Comparison of ENCODE assay signal across 9 mouse cellular contexts in the genomic region with DNA sequence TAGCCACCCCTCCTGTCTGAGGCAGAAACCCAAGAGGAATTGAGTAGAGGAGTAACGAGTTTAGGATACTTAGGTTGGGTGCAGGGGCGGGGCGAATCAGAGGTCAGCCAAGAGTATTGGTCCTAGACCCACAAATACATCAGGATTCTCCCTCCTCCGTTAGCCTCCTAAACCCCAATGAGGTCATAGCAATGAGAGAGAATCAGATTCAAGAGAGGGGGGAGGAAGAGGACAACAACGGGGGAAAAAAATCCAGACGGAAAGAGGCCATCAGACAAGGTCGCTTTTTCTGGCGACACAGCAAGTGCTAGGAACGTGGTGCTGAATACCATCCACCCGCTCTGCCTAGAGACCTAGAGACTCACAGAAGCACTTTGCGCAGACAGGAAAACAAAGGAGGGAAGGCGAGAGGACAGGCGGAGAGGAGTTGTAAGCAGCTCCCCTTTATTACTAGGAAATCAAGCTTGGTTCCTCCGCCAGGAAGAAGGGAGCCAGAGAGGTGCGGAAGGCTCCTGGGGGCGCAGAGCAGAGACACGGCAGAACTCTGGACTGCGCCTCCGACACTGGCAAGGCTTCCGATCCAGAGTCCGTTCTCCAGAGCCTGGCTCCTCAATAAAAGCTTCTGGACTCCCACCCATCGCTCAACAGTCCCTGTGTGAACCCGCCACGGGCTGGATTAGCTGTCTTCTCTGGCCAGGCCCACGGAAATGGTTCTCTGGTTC. TPM values are rescaled to one million over a fixed set of nuclear protein-coding genes. Genes with fewer than 3 reads are reported as not detected.
A peak's percentile ranks its signal among the peaks of the same experiment; 100 is the strongest.
DNase-seq lines count a peak whose midpoint lies in the region; ATAC-seq lines count a peak whose summit lies in the region.
"Had no signal": no experiment of that assay in that cellular context is flagged by ENCODE, and none has a peak within 500 bp of the region (broad histone marks: within the 10 kb centered on the region; RNA-seq: fewer than 3 reads in every experiment).

A gene (plus strand): TSS at position 234 of the 722 bp plus-strand sequence.

- peak within 1 kb of the TSS; percentile 45; the same call in 1 of the 2 replicates for H3K9ac ChIP-seq in kidney, embryonic 14.5 days (ENCODE audit: low read depth, low read length)
- H3K9ac ChIP-seq in midbrain, embryonic 14.5 days (replicated peaks; ENCODE audit: low read length): peak within 1 kb of the TSS; percentile 83

- 1% methylated on average over 25 of the region's 25 CpGs for WGBS in kidney, embryonic 14.5 days
- WGBS in midbrain, embryonic 14.5 days: 3% methylated on average over 25 of the region's 25 CpGs

- no peaks in the 10 kb centered on the region for H3K4me1 ChIP-seq in kidney, embryonic 14.5 days (ENCODE audit: control insufficient read depth, insufficient read depth, low read length)
- 0 out of 2 replicates have a peak, but pooled peaks cover 4% of the 10 kb centered on the region for H3K4me1 ChIP-seq in midbrain, embryonic 14.5 days (ENCODE audit: control insufficient read depth, insufficient read depth, low read length)

- no peaks in the 10 kb centered on the region for H3K9me3 ChIP-seq in kidney, embryonic 14.5 days (ENCODE audit: control insufficient read depth, low read length)
- no peaks in the 10 kb centered on the region for H3K9me3 ChIP-seq in midbrain, embryonic 14.5 days (ENCODE audit: control insufficient read depth, low read length)

- peak within 1 kb of the TSS; percentile 47 for H3K4me2 ChIP-seq in kidney, embryonic 14.5 days (replicated peaks; ENCODE audit: low read depth, low read length)
- H3K4me2 ChIP-seq in midbrain, embryonic 14.5 days (ENCODE audit: low read length): peak within 1 kb of the TSS; percentile 86

- peak; percentile 73 for ATAC-seq in kidney, embryonic 14.5 days (ENCODE audit: low FRiP score, low TSS enrichment)
- peak; percentile 79 for ATAC-seq in midbrain, embryonic 14.5 days (ENCODE audit: low FRiP score, low TSS enrichment)

- DNase-seq in kidney, adult 11 months: no peak
- peak; percentile 53 to 55 for DNase-seq in cerebellum, postnatal 10 days
- DNase-seq in frontal cortex, postnatal 14 days (ENCODE audit: low spot score in 2 of 2): peak; percentile 14 to 26
- peak; percentile 33 to 45 for DNase-seq in layer of hippocampus, postnatal 10 days (ENCODE audit: low spot score in 2 of 2)
- DNase-seq in midbrain, embryonic 14.5 days: peak; percentile 70
- DNase-seq in yolk sac, embryonic 10.5 days (ENCODE audit: low spot score): peak; percentile 4
- DNase-seq in spleen, postnatal 14 days (ENCODE audit: low spot score in 2 of 2): no peak

- peak within 1 kb of the TSS; percentile 37 for H3K4me3 ChIP-seq in kidney, embryonic 14.5 days (ENCODE audit: low read length)
- H3K4me3 ChIP-seq in midbrain, embryonic 14.5 days (replicated peaks; ENCODE audit: low read depth, low read length): peak within 1 kb of the TSS; percentile 68

- H3K36me3 ChIP-seq in kidney, embryonic 14.5 days (ENCODE audit: control insufficient read depth, insufficient read depth, low read length): no peaks in the 10 kb centered on the region
- no peaks in the 10 kb centered on the region for H3K36me3 ChIP-seq in midbrain, embryonic 14.5 days (ENCODE audit: control insufficient read depth, insufficient read depth, low read length)

- no peak within 1 kb of the TSS for H3K27ac ChIP-seq in kidney, embryonic 14.5 days (ENCODE audit: low read depth, low read length)
- peak within 1 kb of the TSS; percentile 72 for H3K27ac ChIP-seq in midbrain, embryonic 14.5 days (replicated peaks; ENCODE audit: low read depth, low read length)

- H3K27me3 ChIP-seq in kidney, embryonic 14.5 days (ENCODE audit: control insufficient read depth, insufficient read depth, low read length): peaks cover 10% of the 10 kb centered on the region
- H3K27me3 ChIP-seq in midbrain, embryonic 14.5 days (ENCODE audit: control insufficient read depth, insufficient read depth, low read length): no peaks in the 10 kb centered on the region

RNA-seq across cellular contexts. Expression of the gene that starts here (rescaled TPM):
- polyA plus RNA-seq in kidney, embryonic 14.5 days (2014; fragmentation: Nextera tagmentation; extraction: Ambion mirVana): 0.67 and 0.70 TPM in 2 replicates
- total RNA-seq in layer of hippocampus, postnatal 10 days (2021): 10 to 100 TPM; 12.7 to 13.2 TPM
- polyA plus RNA-seq in midbrain, embryonic 14.5 days (2014; fragmentation: Nextera tagmentation; extraction: Ambion mirVana): 9.6 and 10.5 TPM in 2 replicates
- total RNA-seq: liver, adult 2 months had no signal
- polyA plus RNA-seq: liver, adult 2 months had no signal

Comparison
In these comparisons a context has a peak if more than half of its experiments do, and no peak if none do; other contexts are left out.
1. Peak in ATAC-seq, H3K4me3 ChIP-seq, H3K9ac ChIP-seq and H3K4me2 ChIP-seq in kidney, embryonic 14.5 days; RNA of the gene not detected or under 1 TPM.
2. DNase-seq: peak in cerebellum, postnatal 10 days (2 of 2), frontal cortex, postnatal 14 days (2 of 2), layer of hippocampus, postnatal 10 days (2 of 2), midbrain, embryonic 14.5 days (single experiment) and yolk sac, embryonic 10.5 days (single experiment); none in kidney, adult 11 months (single experiment) and spleen, postnatal 14 days (0 of 2).